Mouse (Mus musculus) kidney, adult 2 months (tissue): ENCODE data around the gene Fam160a2.

Experiments used
- CTCF ChIP-seq: fragments of 200-500 bp; conservative IDR thresholded peaks from 2 replicates; pipeline ENCODE4 v1.5.1; 2011; ENCODE audit warnings: low read depth, mild to moderate bottlenecking, control low read depth, low read length, moderate library complexity, mixed read lengths; ENCODE audit not compliant: insufficient read depth, insufficient read length
- POLR2A ChIP-seq: fragments of 200-500 bp; IDR thresholded peaks from one replicate; pipeline ENCODE4 v1.6.1; 2011; ENCODE audit warnings: low read depth, low read length, control low read depth

- TF ChIP-seq CTCF: no peak
- no peak for TF ChIP-seq POLR2A
These were observed 34.9 kb upstream of the Fam160a2 start for GRCm38 (mm10) chr7:105434798-105435197.
